Mouse (Mus musculus) MEL (cell line): ENCODE measurements around the gene Itgb3bp. TPM values are rescaled to one million over a fixed set of nuclear protein-coding genes. Genes with fewer than 3 reads are reported as not detected.

ENCODE experiments used
- DNase-seq: peaks from one replicate; pipeline ENCODE4 v3.0.0; 2011; ENCODE audit warnings: low read depth, low spot score
- H3K27ac ChIP-seq: 2 replicates; pipeline ENCODE4 v1.5.1; 2012; ENCODE audit warnings: low read depth, mild to moderate bottlenecking, control low read depth, low read length, moderate library complexity; ENCODE audit not compliant: control insufficient read depth
- H3K27me3 ChIP-seq, 2 experiments: fragments of 150-350 bp in 1 of 2; sonication (generic) in 1 of 2; 2 replicates each; pipeline ENCODE4 v1.6.1; 2012; ENCODE audit warnings: low read length in 2 of 2, mild to moderate bottlenecking in 2 of 2, improper control_type of control experiment in 1 of 2, moderate library complexity in 1 of 2; ENCODE audit not compliant: insufficient read depth in 2 of 2, control insufficient read depth in 1 of 2
- H3K36me3 ChIP-seq, 2 experiments: 2 replicates each; pipeline ENCODE4 v1.6.1; 2012 to 2014; ENCODE audit warnings: low read length in 2 of 2, improper control_type of control experiment in 1 of 2, inconsistent platforms in 1 of 2, mild to moderate bottlenecking in 1 of 2; ENCODE audit not compliant: insufficient read depth in 2 of 2, control insufficient read depth in 1 of 2
- H3K4me1 ChIP-seq, 2 experiments: fragments of 150-350 bp in 1 of 2; sonication (generic) in 1 of 2; 2 replicates each; pipeline ENCODE4 v1.6.1; 2012; ENCODE audit warnings: low read length in 2 of 2, improper control_type of control experiment in 1 of 2, mild to moderate bottlenecking in 1 of 2; ENCODE audit not compliant: insufficient read depth in 2 of 2, control insufficient read depth in 1 of 2
- H3K4me3 ChIP-seq, 2 experiments: fragments of 150-350 bp in 1 of 2; sonication (generic) in 1 of 2; 2 replicates each; pipeline ENCODE4 v1.5.1; 2012; ENCODE audit warnings: low read depth in 2 of 2, low read length in 2 of 2, mild to moderate bottlenecking in 2 of 2, moderate library complexity in 2 of 2, control low read depth in 1 of 2, improper control_type of control experiment in 1 of 2; ENCODE audit not compliant: control insufficient read depth in 1 of 2, insufficient read depth in 1 of 2
- H3K79me2 ChIP-seq: 2 replicates; pipeline ENCODE4 v1.6.1; 2012; ENCODE audit warnings: mild to moderate bottlenecking, low read length, moderate library complexity; ENCODE audit not compliant: control insufficient read depth, poor library complexity, insufficient read depth
- H3K9ac ChIP-seq: 2 replicates; pipeline ENCODE4 v1.6.1; 2012; ENCODE audit warnings: low read depth, mild to moderate bottlenecking, control low read depth, low read length, moderate library complexity; ENCODE audit not compliant: control insufficient read depth, poor library complexity, severe bottlenecking
- H3K9me3 ChIP-seq: fragments of 150-350 bp; sonication (generic); replicated peaks from 2 replicates; pipeline ENCODE4 v1.6.1; 2012; ENCODE audit warnings: mild to moderate bottlenecking, low read length, improper control_type of control experiment, moderate library complexity; ENCODE audit not compliant: insufficient read depth
- CHD1 ChIP-seq: IDR thresholded peaks from 2 replicates; pipeline ENCODE4 v1.6.1; 2012; ENCODE audit warnings: low read depth, mild to moderate bottlenecking, inconsistent platforms, low read length, improper control_type of control experiment
- CHD2 ChIP-seq: IDR thresholded peaks from 2 replicates; pipeline ENCODE4 v1.6.1; 2011; ENCODE audit warnings: low read length, improper control_type of control experiment
- ELF1 ChIP-seq: IDR thresholded peaks from 2 replicates; pipeline ENCODE4 v1.6.1; 2014; ENCODE audit warnings: low read depth, mild to moderate bottlenecking, inconsistent platforms, low read length, improper control_type of control experiment, moderate library complexity
- EP300 ChIP-seq, 2 experiments: IDR thresholded peaks; 2 replicates each; pipeline ENCODE4 v1.6.1; 2011; ENCODE audit warnings: improper control_type of control experiment in 2 of 2, low read length in 2 of 2, low read depth in 1 of 2, mild to moderate bottlenecking in 1 of 2
- GATA1 ChIP-seq: IDR thresholded peaks from 2 replicates; pipeline ENCODE4 v1.6.1; 2011; ENCODE audit warnings: low read depth, low read length, improper control_type of control experiment
- KAT2A ChIP-seq: conservative IDR thresholded peaks from 2 replicates; pipeline ENCODE4 v1.6.1; 2012; ENCODE audit warnings: low read depth, low read length, improper control_type of control experiment, inconsistent platforms
- MAFK ChIP-seq: IDR thresholded peaks from 2 replicates; pipeline ENCODE4 v1.6.1; 2011; ENCODE audit warnings: low read depth, mild to moderate bottlenecking, low read length, improper control_type of control experiment, borderline replicate concordance
- MAZ ChIP-seq: IDR thresholded peaks from 2 replicates; pipeline ENCODE4 v1.6.1; 2012; ENCODE audit warnings: low read depth, mild to moderate bottlenecking, inconsistent platforms, low read length, improper control_type of control experiment
- MYB ChIP-seq: IDR thresholded peaks from 2 replicates; pipeline ENCODE4 v1.6.1; 2011; ENCODE audit warnings: mild to moderate bottlenecking, low read depth, low read length, improper control_type of control experiment
- RCOR1 ChIP-seq: IDR thresholded peaks from 2 replicates; pipeline ENCODE4 v1.6.1; 2012; ENCODE audit warnings: low read depth, mild to moderate bottlenecking, inconsistent platforms, low read length, improper control_type of control experiment
- TAL1 ChIP-seq: IDR thresholded peaks from 2 replicates; pipeline ENCODE4 v1.6.1; 2012; ENCODE audit warnings: mild to moderate bottlenecking, inconsistent platforms, low read length, moderate library complexity, mixed read lengths
- UBTF ChIP-seq: IDR thresholded peaks from 2 replicates; pipeline ENCODE4 v1.6.1; 2012; ENCODE audit warnings: low read depth, mild to moderate bottlenecking, inconsistent platforms, low read length, improper control_type of control experiment, moderate library complexity, borderline replicate concordance; ENCODE audit not compliant: insufficient read depth
- USF1 ChIP-seq: IDR thresholded peaks from 2 replicates; pipeline ENCODE4 v1.6.1; 2014; ENCODE audit warnings: low read depth, mild to moderate bottlenecking, inconsistent platforms, low read length, improper control_type of control experiment, moderate library complexity
- USF2 ChIP-seq, 2 experiments: IDR thresholded peaks; 2 replicates each; pipeline ENCODE4 v1.6.1; 2011 to 2012; ENCODE audit warnings: improper control_type of control experiment in 2 of 2, low read length in 2 of 2, borderline replicate concordance in 1 of 2, inconsistent platforms in 1 of 2, low read depth in 1 of 2, mild to moderate bottlenecking in 1 of 2; ENCODE audit not compliant: insufficient read depth in 1 of 2
- ZKSCAN1 ChIP-seq: IDR thresholded peaks from 2 replicates; pipeline ENCODE4 v1.6.1; 2012; ENCODE audit warnings: low read depth, mild to moderate bottlenecking, inconsistent platforms, low read length, improper control_type of control experiment, moderate library complexity
- polyA plus RNA-seq, 2 experiments: library from polyadenylated mRNA; stranded (reverse) in 1 of 2; unstranded in 1 of 2; fragments of >175 nt in 1 of 2; fragments of >200 nt in 1 of 2; gene quantifications; 2 replicates each; pipeline versions ENCODE4 v1.2.1 to v1.2.4; 2012; ENCODE audit warnings: low replicate concordance in 2 of 2, low read depth in 1 of 2; ENCODE audit not compliant: insufficient read length in 2 of 2, insufficient read depth in 1 of 2, missing spikeins in 1 of 2
- total RNA-seq: library from RNA; depleted of rRNA; stranded (reverse); fragments of 300-350 nt; gene quantifications from 2 replicates; pipeline ENCODE4 v1.2.3, GENCODE M21; 2012

The Itgb3bp gene
- total and polyA plus RNA-seq, 3 experiments: 5.5 to 6.5 TPM; not detected in 1

- no peaks in the 10 kb centered on the region for H3K9me3 ChIP-seq
- H3K27ac ChIP-seq: 0 out of 2 replicates have a peak overlapping the region, but pooled peaks have one; percentile 3
- H3K4me1 ChIP-seq: 0 out of 4 replicates have a peak, but pooled peaks cover 0 to 5% of the 10 kb centered on the region in 2 experiments
- H3K36me3 ChIP-seq: no peaks in the 10 kb centered on the region
- peak overlapping the region; percentile 42 for H3K9ac ChIP-seq
- H3K79me2 ChIP-seq: peaks cover 2% of the 10 kb centered on the region; the same call in 1 of the 2 replicates
- DNase-seq: peak; percentile 54
- no peak for TF ChIP-seq USF2 (IDR thresholded peaks at IDR 0.05; ENCODE audit: borderline replicate concordance in 1 of 2, insufficient read depth in 1 of 2, low read depth in 1 of 2, low read length in 2 of 2)
- TF ChIP-seq KAT2A: no peak
- TF ChIP-seq ELF1: 0 out of 2 replicates have a peak, but pooled peaks have one; percentile 24
- TF ChIP-seq MAFK: no peak
- TF ChIP-seq MYB: no peak
- peak overlapping the region; percentile 39 to 79 for H3K4me3 ChIP-seq
- H3K27me3 ChIP-seq: no peaks in the 10 kb centered on the region
Observed at GRCm38 (mm10) chr4:99931240-99931580, 1.6 kb upstream of the Itgb3bp start.

- peak overlapping the region; percentile 39 to 79 for H3K4me3 ChIP-seq
- no peak for TF ChIP-seq ZKSCAN1
- no peak for TF ChIP-seq CHD2
- TF ChIP-seq UBTF: no peak
- no peak for TF ChIP-seq RCOR1
- TF ChIP-seq KAT2A: no peak
- TF ChIP-seq GATA1: no peak
- no peak for TF ChIP-seq EP300 (IDR thresholded peaks at IDR 0.05; ENCODE audit: low read depth in 1 of 2, low read length in 2 of 2)
- TF ChIP-seq MAZ: no peak
- no peak for TF ChIP-seq CHD1
- no peak for TF ChIP-seq USF1
- TF ChIP-seq TAL1: no peak
- TF ChIP-seq, all 39 proteins: peak for 0
- peak overlapping the region; percentile 42 for H3K9ac ChIP-seq
- DNase-seq: no peak
- H3K27ac ChIP-seq: peak overlapping the region; percentile 24
- H3K9me3 ChIP-seq: no peaks in the 10 kb centered on the region
- no peaks in the 10 kb centered on the region for H3K36me3 ChIP-seq
- H3K4me1 ChIP-seq: 0 out of 4 replicates have a peak, but pooled peaks cover 0 to 5% of the 10 kb centered on the region in 2 experiments
- no peaks in the 10 kb centered on the region for H3K27me3 ChIP-seq
- H3K79me2 ChIP-seq: peaks cover 2% of the 10 kb centered on the region; the same call in 1 of the 2 replicates
Observed at GRCm38 (mm10) chr4:99930518-99931239, 1.1 kb upstream of the Itgb3bp start.
